Mouse (Mus musculus): ENCODE measurements around the gene Arf5. TPM values are rescaled to one million over a fixed set of nuclear protein-coding genes. Genes with fewer than 3 reads are reported as not detected.

The Arf5 gene
- total RNA-seq, 4 experiments from 2014 or later: 233 to 249 (median 241) TPM

Other genes with a start within 250 kb of the Arf5 start
- gene Zfp800, start 25.6 kb upstream of the Arf5 start, total RNA-seq (2022): 10 to 100 TPM; 20.6 to 27.7 (median 24.6) TPM
- not detected for gene Fscn3, start 4.2 kb downstream of the Arf5 start, total RNA-seq (2022)
- gene Gcc1, start 4.8 kb downstream of the Arf5 start, total RNA-seq (2022): 10 to 100 TPM; 16.3 to 20.5 (median 18.9) TPM
- not detected for gene Pax4, start 25.8 kb downstream of the Arf5 start, total RNA-seq (2022)
- 100 to 1,000 TPM; 101 to 116 (median 115) TPM for gene Snd1, start 51.6 kb downstream of the Arf5 start, total RNA-seq (2022)

All from layer of hippocampus, adult 8-10 months (tissue).